Mouse (Mus musculus) midbrain, embryonic 10.5 days (tissue): ENCODE data around the gene Gm13119. TPM values are rescaled to one million over a fixed set of nuclear protein-coding genes. Genes with fewer than 3 reads are reported as not detected.

Experiments
- polyA plus RNA-seq: library from polyadenylated mRNA; unstranded; fragments of >200 nt; fragmentation: Nextera tagmentation; extraction: Ambion mirVana; gene quantifications from 2 replicates; pipeline ENCODE4 v1.2.1, GENCODE M21; 2016

Gene Gm13119
- polyA plus RNA-seq, 1 experiment from 2014 or later = not detected

Other genes starting within 250 kb of the Gm13119 start
- gene Oog3, start 195.3 kb upstream of the Gm13119 start, polyA plus RNA-seq = not detected in 2 replicates
- gene Oog2, start 167.2 kb upstream of the Gm13119 start, polyA plus RNA-seq = not detected in 2 replicates
- not detected in 2 replicates for gene C87977, start 144.6 kb upstream of the Gm13119 start, polyA plus RNA-seq
- gene Pramel5, start 77.5 kb upstream of the Gm13119 start, polyA plus RNA-seq = not detected in 2 replicates
- gene Gm13128, start 27.7 kb upstream of the Gm13119 start, polyA plus RNA-seq = not detected in 2 replicates
- not detected in 2 replicates for gene Pramef20, start 20.0 kb downstream of the Gm13119 start, polyA plus RNA-seq
- gene Pramef12, start 50.5 kb downstream of the Gm13119 start, polyA plus RNA-seq = not detected in 2 replicates
- not detected in 2 replicates for gene 1700012P22Rik, start 80.8 kb downstream of the Gm13119 start, polyA plus RNA-seq
- gene Gm9944, start 95.4 kb downstream of the Gm13119 start, polyA plus RNA-seq = not detected in 2 replicates
- not detected in 2 replicates for gene Aadacl3, start 105.8 kb downstream of the Gm13119 start, polyA plus RNA-seq
- gene 9430007A20Rik, start 161.9 kb downstream of the Gm13119 start, polyA plus RNA-seq = not detected in 2 replicates
- gene Gm13124, start 207.2 kb downstream of the Gm13119 start, polyA plus RNA-seq = not detected in 2 replicates